Mouse (Mus musculus): ENCODE results near the gene Ucp3. TPM values are rescaled to one million over a fixed set of nuclear protein-coding genes. Genes with fewer than 3 reads are reported as not detected.
"Not testable (repeated sequence)": the region's sequence is repeated elsewhere in the genome, so short reads cannot be mapped to it uniquely, and the experiment has no call there.

The Ucp3 gene
- polyA plus RNA-seq, 1 experiment from 2014 or later, result 0.29 TPM

GRCm38 (mm10) chr7:100473846-100474454 lies 1.2 kb downstream of the Ucp3 start:
- no peak overlapping the region for H3K4me3 ChIP-seq
- no peaks in the 10 kb centered on the region; the same call in 1 of the 2 replicates for H3K36me3 ChIP-seq
- no peak overlapping the region for H3K27ac ChIP-seq
- no peak for ATAC-seq (replicated peaks; ENCODE audit: insufficient number of reproducible peaks, insufficient read depth, low FRiP score, low read depth)
- no peaks in the 10 kb centered on the region for H3K27me3 ChIP-seq
- no peak overlapping the region for H3K4me2 ChIP-seq
- WGBS, result 55% methylated on average over 9 of the region's 9 CpGs
- H3K4me1 ChIP-seq (replicated peaks), result peaks cover 27% of the 10 kb centered on the region
- no peaks in the 10 kb centered on the region for H3K9me3 ChIP-seq (replicated peaks)
- H3K9ac ChIP-seq, result no peak overlapping the region

GRCm38 (mm10) chr7:100474680-100475079 lies 1.9 kb downstream of the Ucp3 start:
- 25% methylated on average over 1 of the region's 1 CpGs for WGBS
- Histone ChIP-seq H3K4me3 (no peak overlapping the region), H3K27ac (peak overlapping the region; percentile 60; the same call in 1 of the 2 replicates), H3K9ac (no peak overlapping the region), H3K4me1 (replicated peaks) (peaks cover 27% of the 10 kb centered on the region), H3K9me3 (replicated peaks) (no peaks in the 10 kb centered on the region), H3K36me3 (no peaks in the 10 kb centered on the region), H3K27me3 (0 out of 2 replicates have a peak, but pooled peaks cover 2% of the 10 kb centered on the region), H3K4me2 (no peak overlapping the region)
- peak; percentile 64; the same call in 1 of the 2 replicates for ATAC-seq (replicated peaks; ENCODE audit: insufficient number of reproducible peaks, insufficient read depth, low FRiP score, low read depth)

- Histone ChIP-seq H3K36me3 (no peaks in the 10 kb centered on the region), H3K9ac (no peak overlapping the region), H3K27ac (no peak overlapping the region), H3K4me2 (no peak overlapping the region), H3K4me1 (replicated peaks) (peaks cover 14% of the 10 kb centered on the region), H3K27me3 (0 out of 2 replicates have a peak, but pooled peaks cover 4% of the 10 kb centered on the region), H3K9me3 (replicated peaks) (no peaks in the 10 kb centered on the region), H3K4me3 (no peak overlapping the region)
- 77% methylated on average over 20 of the region's 20 CpGs for WGBS
- ATAC-seq (replicated peaks; ENCODE audit: insufficient number of reproducible peaks, insufficient read depth, low FRiP score, low read depth), result no peak
Observed at GRCm38 (mm10) chr7:100479100-100479822, 6.5 kb downstream of the Ucp3 start.

GRCm38 (mm10) chr7:100479823-100480164 lies 7.0 kb downstream of the Ucp3 start:
- H3K9ac ChIP-seq, result no peak overlapping the region
- H3K4me3 ChIP-seq, result no peak overlapping the region
- ATAC-seq (replicated peaks; ENCODE audit: insufficient number of reproducible peaks, insufficient read depth, low FRiP score, low read depth), result no peak
- H3K27me3 ChIP-seq, result 0 out of 2 replicates have a peak, but pooled peaks cover 4% of the 10 kb centered on the region
- H3K4me2 ChIP-seq, result no peak overlapping the region
- 68% methylated on average over 15 of the region's 15 CpGs for whole genome bisulfite sequencing
- H3K27ac ChIP-seq, result no peak overlapping the region
- peaks cover 10% of the 10 kb centered on the region for H3K4me1 ChIP-seq (replicated peaks)
- H3K36me3 ChIP-seq, result no peaks in the 10 kb centered on the region
- no peaks in the 10 kb centered on the region for H3K9me3 ChIP-seq (replicated peaks)

GRCm38 (mm10) chr7:100480175-100480574 lies 7.4 kb downstream of the Ucp3 start:
- H3K36me3 ChIP-seq, result no peaks in the 10 kb centered on the region

GRCm38 (mm10) chr7:100482046-100482445 lies 9.3 kb downstream of the Ucp3 start:
- H3K27me3 ChIP-seq; H3K9me3 ChIP-seq (replicated peaks); H3K27ac ChIP-seq; H3K4me3 ChIP-seq; H3K9ac ChIP-seq; ATAC-seq (replicated peaks; ENCODE audit: insufficient number of reproducible peaks, insufficient read depth, low FRiP score, low read depth); H3K36me3 ChIP-seq; H3K4me2 ChIP-seq; H3K4me1 ChIP-seq (replicated peaks): not testable (repeated sequence)
- 88% methylated on average over 2 of the region's 2 CpGs for WGBS

More at GRCm38 (mm10) chr7:100480175-100480574, 7.4 kb downstream of the Ucp3 start:
- no peak for ATAC-seq (replicated peaks; ENCODE audit: insufficient number of reproducible peaks, insufficient read depth, low FRiP score, low read depth)
- no peak overlapping the region for H3K4me2 ChIP-seq
- WGBS, result 78% methylated on average over 17 of the region's 17 CpGs
- H3K4me3 ChIP-seq, result no peak overlapping the region
- H3K27me3 ChIP-seq, result 0 out of 2 replicates have a peak, but pooled peaks cover 4% of the 10 kb centered on the region
- no peak overlapping the region for H3K9ac ChIP-seq
- H3K27ac ChIP-seq, result no peak overlapping the region
- peaks cover 6% of the 10 kb centered on the region; the same call in 1 of the 2 replicates for H3K4me1 ChIP-seq (replicated peaks)
- no peaks in the 10 kb centered on the region for H3K9me3 ChIP-seq (replicated peaks)

- Histone ChIP-seq H3K9me3 (replicated peaks) (no peaks in the 10 kb centered on the region), H3K36me3 (no peaks in the 10 kb centered on the region), H3K4me3 (no peak overlapping the region), H3K4me1 (replicated peaks) (peaks cover 7% of the 10 kb centered on the region), H3K9ac (no peak overlapping the region), H3K27me3 (0 out of 2 replicates have a peak, but pooled peaks cover 3% of the 10 kb centered on the region), H3K27ac (no peak overlapping the region), H3K4me2 (no peak overlapping the region)
- 81% methylated on average over 5 of the region's 5 CpGs for WGBS
- no peak for ATAC-seq (replicated peaks; ENCODE audit: insufficient number of reproducible peaks, insufficient read depth, low FRiP score, low read depth)
Observed at GRCm38 (mm10) chr7:100484493-100484892, 11.7 kb downstream of the Ucp3 start.

- Histone ChIP-seq H3K9ac (no peak overlapping the region), H3K27ac (no peak overlapping the region), H3K4me3 (no peak overlapping the region), H3K4me2 (no peak overlapping the region), H3K9me3 (replicated peaks) (no peaks in the 10 kb centered on the region), H3K36me3 (no peaks in the 10 kb centered on the region), H3K27me3 (no peaks in the 10 kb centered on the region), H3K4me1 (replicated peaks) (peaks cover 7% of the 10 kb centered on the region)
- ATAC-seq (replicated peaks; ENCODE audit: insufficient number of reproducible peaks, insufficient read depth, low FRiP score, low read depth), result no peak
- 69% methylated on average over 2 of the region's 2 CpGs for WGBS
Observed at GRCm38 (mm10) chr7:100487301-100487700, 14.5 kb downstream of the Ucp3 start.

GRCm38 (mm10) chr7:100488474-100489048 lies 15.8 kb downstream of the Ucp3 start:
- WGBS, result 25% methylated on average over 10 of the region's 10 CpGs
- Histone ChIP-seq H3K4me3 (no peak overlapping the region), H3K27ac (0 out of 2 replicates have a peak overlapping the region, but pooled peaks have one; percentile 15), H3K27me3 (no peaks in the 10 kb centered on the region), H3K9me3 (replicated peaks) (no peaks in the 10 kb centered on the region), H3K4me2 (peak overlapping the region; percentile 20; the same call in 1 of the 2 replicates), H3K36me3 (no peaks in the 10 kb centered on the region), H3K9ac (no peak overlapping the region), H3K4me1 (replicated peaks) (peaks cover 20% of the 10 kb centered on the region)
- ATAC-seq (replicated peaks; ENCODE audit: insufficient number of reproducible peaks, insufficient read depth, low FRiP score, low read depth), result no peak

GRCm38 (mm10) chr7:100492391-100493116 lies 19.8 kb downstream of the Ucp3 start:
- Histone ChIP-seq H3K4me2 (peak overlapping the region; percentile 85), H3K4me1 (replicated peaks) (peaks cover 49% of the 10 kb centered on the region), H3K27ac (peak overlapping the region; percentile 77), H3K36me3 (peaks cover 10% of the 10 kb centered on the region), H3K9ac (peak overlapping the region; percentile 61), H3K27me3 (no peaks in the 10 kb centered on the region), H3K9me3 (replicated peaks) (no peaks in the 10 kb centered on the region), H3K4me3 (peak overlapping the region; percentile 54)
- WGBS, result 4% methylated on average over 36 of the region's 36 CpGs
- ATAC-seq (replicated peaks; ENCODE audit: insufficient number of reproducible peaks, insufficient read depth, low FRiP score, low read depth), result peak; percentile 27

GRCm38 (mm10) chr7:100493117-100493483 lies 20.3 kb downstream of the Ucp3 start, which contains the start of gene Ucp2:
Ucp2 (plus strand) TSS chr7:100493337.
- no peaks in the 10 kb centered on the region for H3K27me3 ChIP-seq
- H3K27ac ChIP-seq, result peak within 1 kb of the TSS; percentile 77
- peak within 1 kb of the TSS; percentile 54 for H3K4me3 ChIP-seq
- WGBS, result 2% methylated on average over 27 of the region's 27 CpGs
- H3K9me3 ChIP-seq (replicated peaks), result no peaks in the 10 kb centered on the region
- H3K36me3 ChIP-seq, result peaks cover 14% of the 10 kb centered on the region
- ATAC-seq (replicated peaks; ENCODE audit: insufficient number of reproducible peaks, insufficient read depth, low FRiP score, low read depth), result peak; percentile 71
- H3K9ac ChIP-seq, result peak within 1 kb of the TSS; percentile 61
- peak within 1 kb of the TSS; percentile 85 for H3K4me2 ChIP-seq
- H3K4me1 ChIP-seq (replicated peaks), result peaks cover 49% of the 10 kb centered on the region
